Mouse (Mus musculus) 3134 (cell line): ENCODE results near the gene Coq9.
"Not testable (repeated sequence)": the region's sequence is repeated elsewhere in the genome, so short reads cannot be mapped to it uniquely, and the experiment has no call there.

Source experiments
- DNase-seq: peaks from one replicate; pipeline ENCODE4 v3.0.0-alpha.2; 2011; ENCODE audit warnings: low spot score; ENCODE audit not compliant: insufficient read length; ENCODE audit errors: extremely low read depth

Coq9 gene

DNA sequence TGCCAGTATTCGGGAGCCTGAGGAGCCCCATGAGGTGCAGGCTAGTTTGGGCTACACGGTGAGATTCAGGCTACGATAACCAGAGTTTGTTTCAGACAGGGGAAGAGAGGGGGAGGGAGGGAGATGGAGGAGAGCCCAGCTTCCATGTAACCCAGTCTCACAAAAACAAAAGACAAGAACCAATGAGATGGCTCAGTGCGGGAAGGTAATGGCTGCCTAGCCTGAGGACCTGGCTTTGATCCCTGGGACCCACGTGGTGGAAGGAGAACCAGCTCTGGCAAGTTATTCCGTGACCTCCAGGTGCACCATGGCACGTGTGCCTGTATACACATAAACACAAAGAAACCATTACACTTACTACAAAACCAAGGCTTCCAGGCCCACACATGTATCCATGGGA is 17.6 kb upstream of the Coq9 start:
- DNase-seq: no peak

GRCm38 (mm10) chr8:94821381-94821780 is 16.7 kb upstream of the Coq9 start:
- no peak for DNase-seq

DNA sequence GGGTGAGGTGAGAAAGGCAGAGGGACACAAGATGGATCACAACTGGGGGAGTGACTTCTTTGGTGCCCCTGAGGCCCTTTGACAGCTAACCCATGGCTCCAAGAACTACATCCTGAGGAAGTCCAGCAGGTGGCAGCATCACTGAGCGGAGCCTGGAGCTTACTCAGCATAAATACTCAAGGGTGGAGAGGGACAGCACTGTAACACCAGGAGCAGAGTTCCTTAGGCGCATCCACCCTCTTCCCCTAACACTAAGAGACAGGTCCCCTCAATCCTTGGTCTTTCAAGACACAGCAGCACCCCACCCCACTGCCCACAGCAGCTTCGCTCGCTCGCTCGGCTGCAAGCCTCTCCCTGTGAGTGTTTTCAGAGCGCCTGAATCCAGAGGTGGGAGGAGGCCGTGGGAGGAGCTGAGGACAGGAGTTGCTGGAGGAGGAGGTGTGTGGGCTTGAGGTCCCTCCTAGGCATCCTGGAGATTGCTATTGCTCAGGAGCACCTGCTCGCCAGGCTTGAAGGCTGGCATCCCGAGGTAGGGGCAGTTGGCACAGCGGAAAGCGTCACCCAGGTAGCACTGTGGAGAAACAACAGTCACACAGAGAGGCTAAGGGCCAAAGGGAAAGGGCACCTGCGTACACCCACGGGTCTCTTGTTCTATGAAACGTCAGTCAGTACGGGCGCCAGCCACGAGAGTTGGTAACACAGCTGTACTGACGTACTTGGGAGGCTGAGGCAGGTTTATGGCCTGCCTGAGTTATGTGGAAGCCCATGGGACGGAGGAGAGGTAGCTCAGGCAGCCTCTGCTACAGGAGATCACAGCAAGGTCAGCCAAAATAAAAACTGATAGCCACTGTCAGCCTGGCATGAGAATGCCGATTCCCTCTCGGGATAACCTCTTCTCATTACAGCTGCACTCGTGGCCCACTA is 15.2 kb upstream of the Coq9 start:
- peak; percentile 42 for DNase-seq

GRCm38 (mm10) chr8:94825170-94825569 is 13.0 kb upstream of the Coq9 start:
- no peak for DNase-seq

- DNase-seq: no peak
These were observed 11.9 kb upstream of the Coq9 start for GRCm38 (mm10) chr8:94826210-94826609.

DNA sequence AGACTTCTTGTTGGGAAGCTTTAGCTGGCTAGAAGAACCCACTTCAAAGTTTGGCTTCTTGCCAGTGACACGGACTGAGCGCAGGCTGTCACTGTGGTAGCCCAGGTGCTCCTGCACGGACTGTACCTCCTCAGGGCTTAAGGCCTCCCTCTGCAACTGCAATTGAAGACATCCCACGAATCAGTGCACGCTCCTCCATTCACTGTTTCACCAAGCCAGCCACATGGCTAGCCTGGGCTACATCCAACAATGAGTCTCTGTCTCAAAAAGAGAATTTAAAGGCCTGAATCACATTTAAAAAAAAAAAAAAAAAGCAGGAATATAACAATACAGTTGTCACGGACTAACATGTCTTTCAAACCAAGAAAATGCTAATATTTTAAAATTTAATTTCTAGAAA is 9.8 kb upstream of the Coq9 start:
- no peak for DNase-seq

- not testable (repeated sequence) for DNase-seq
These were observed 4.2 kb upstream of the Coq9 start for GRCm38 (mm10) chr8:94833901-94834405.

DNA sequence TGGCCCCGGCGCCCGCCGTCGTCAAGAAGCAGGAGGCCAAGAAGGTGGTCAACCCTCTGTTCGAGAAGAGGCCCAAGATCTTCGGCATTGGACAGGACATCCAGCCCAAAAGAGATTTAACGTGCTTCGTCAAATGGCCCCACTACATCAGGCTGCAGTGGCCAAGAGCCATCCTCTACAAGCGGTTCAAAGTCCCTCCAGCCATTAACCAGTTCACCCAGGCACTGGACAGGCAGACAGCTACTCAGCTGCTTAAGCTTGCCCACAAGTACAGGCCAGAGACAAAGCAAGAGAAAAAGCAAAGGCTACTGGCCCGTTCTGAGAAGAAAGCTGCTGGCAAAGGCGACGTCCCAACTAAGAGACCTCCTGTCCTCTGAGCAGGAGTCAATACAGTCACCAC is 2.4 kb upstream of the Coq9 start:
- DNase-seq: not testable (repeated sequence)

DNA sequence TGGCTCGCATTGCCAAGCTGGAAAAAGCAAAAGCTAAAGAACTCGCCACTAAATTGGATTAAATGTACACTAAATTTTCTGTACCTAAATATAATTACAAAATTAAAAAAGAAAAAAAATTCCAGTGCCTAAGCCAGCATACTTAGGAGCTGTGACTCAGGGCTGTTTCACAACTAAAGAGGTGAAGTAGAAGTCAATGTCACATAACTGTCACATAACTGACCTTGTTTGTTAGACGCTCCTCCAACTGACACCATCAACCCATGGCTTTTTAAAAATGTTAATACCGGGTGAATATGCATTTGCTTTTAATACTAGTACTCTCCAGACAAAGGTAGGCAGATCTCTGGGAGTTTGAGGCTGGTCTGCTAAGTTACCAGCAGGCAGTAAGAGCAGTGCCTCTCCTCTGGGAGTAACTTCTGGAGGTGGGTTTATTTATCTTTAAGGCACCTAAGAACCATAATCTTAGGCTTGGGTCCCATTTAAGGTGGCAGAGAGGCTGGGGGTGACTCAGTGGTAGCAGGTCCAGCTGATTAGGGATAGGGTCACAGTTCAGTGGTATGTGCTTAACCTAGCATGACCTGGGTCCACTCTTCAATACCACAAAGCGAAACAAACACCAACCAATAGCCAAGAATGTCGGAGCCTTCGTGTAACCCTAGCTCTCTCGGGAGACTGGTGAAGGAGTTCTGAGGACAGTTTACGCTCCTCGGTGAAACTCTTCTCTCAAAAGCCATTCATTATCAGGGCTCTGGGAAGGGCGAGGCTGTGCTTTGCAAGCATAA is 1.5 kb upstream of the Coq9 start:
- no peak for DNase-seq

DNA sequence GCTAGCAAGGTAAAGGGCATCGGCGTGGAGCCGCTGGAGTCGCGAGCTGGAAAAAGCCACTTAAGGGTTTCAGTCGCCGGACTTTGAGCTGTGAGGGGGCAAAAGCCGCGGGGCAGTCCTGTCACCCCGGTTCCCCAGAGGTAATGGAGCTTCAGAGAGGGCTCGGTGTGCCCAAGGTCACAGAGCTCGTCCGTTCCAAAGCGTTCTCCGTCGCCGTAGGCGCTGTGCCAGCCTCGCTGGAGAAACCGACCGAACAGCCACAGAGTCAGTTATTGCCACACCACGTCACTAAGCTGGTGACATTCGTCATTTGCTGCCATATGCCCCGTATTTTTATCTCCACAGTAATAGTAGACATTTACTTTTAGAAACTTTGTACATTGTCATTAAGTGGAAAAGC is 479 bp downstream of the Coq9 start:
- DNase-seq: no peak

- DNase-seq: no peak
These were observed 3.1 kb downstream of the Coq9 start for GRCm38 (mm10) chr8:94841183-94841582.

- DNase-seq: no peak
These were observed 11.9 kb downstream of the Coq9 start for GRCm38 (mm10) chr8:94850049-94850448.

DNA sequence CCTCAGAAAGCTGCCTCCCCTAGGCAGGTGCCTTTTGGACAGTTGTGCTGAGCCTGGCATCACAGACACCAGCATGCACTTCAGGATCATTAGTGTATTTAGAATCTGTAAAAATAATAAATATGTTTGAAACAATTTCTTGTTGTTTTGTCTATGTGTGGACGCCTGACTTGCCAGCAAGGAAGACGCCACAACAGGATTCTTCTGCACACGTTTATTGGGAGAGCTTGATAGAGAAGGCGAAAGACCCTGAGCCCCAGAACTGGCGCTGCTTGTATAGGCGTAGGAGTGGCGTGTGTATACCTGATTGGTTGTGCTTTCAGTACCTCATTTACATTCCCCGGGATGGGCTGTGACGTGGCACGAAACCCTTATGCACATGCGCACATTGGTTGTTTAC is 16.6 kb downstream of the Coq9 start:
- DNase-seq: not testable (repeated sequence)

DNA sequence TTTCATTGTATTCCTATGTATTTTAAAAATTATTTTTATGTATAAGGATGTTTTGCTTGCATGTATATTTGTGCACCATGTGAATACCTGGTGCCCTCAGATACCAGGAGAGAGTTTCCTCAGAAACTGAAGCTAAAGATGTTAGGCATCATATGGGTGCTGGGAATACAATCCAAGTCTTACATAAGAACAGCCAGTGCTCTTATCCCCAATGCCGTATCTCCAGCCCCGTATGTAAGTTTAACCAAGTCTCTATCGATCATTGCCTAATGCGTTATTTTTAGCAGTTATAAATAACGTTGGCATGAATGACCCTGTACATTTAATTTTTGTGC is 18.9 kb downstream of the Coq9 start:
- no peak for DNase-seq

DNA sequence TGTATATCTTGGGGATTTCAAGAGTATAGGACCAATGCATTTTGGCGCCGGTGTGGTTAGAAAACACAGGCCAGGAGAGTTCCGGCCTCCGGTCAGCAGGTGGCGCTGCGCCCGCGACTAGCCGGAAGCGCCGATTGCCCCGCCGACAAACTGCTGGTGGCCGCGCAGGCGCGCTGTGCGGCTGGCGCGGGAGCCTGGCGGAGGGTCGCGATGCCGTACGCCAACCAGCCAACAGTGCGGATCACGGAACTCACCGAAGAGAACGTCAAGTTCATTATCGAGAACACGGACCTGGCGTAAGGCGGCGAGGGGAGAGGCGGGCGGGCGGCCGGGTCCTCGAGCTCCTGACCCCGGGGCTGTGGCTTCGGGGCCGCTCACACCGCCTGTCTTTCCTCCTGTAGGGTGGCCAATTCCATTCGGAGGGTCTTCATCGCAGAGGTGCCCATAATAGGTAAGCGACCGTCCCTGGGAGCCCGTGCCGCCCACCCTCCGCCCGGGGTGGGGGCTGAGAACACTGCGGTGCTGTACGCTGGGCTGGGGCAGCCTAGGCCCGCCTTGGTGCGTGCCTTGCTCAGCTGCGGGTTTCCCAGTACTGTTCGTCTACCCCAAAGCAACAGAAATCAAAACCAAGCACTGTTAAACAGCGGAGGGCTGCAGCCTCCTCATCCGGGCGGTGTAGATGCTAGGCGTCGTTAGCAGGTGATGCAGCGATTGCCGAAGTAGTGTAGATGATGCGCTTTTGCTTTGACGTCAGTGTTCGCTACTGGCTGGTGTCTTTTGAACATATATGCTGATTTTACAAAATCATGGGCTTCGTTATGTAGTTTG is 19.4 kb downstream of the Coq9 start, which contains the start of gene Polr2c:
Gene Polr2c, plus strand, starts transcription at position 105 of the 828 bp plus-strand sequence.
- peak; percentile 87 for DNase-seq

DNA sequence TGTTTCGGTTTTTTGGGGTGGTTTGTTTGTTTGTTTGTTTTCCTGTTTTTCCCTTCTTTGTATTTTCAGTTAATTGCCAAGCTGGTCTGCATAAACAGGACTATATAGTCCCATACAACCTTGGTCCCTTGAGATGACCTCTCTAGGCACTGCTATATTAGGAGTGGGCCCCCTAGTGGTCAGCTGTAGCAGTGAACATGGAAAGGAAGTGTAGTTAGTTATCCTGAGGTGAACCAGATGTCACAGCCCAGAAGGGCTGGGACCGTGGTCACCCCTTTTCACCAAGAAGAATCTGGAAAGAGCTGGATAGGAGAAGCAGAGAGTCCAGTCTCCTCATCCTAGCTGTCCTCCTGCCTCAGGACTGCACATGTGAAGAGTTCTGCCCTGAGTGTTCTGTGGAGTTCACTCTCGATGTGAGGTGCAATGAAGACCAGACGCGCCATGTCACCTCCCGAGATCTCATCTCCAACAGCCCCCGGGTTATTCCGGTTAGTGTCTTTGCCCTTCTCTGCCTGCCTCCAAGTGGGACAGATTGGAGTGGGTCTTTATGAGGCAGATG is 23.3 kb downstream of the Coq9 start:
- DNase-seq: no peak

DNA sequence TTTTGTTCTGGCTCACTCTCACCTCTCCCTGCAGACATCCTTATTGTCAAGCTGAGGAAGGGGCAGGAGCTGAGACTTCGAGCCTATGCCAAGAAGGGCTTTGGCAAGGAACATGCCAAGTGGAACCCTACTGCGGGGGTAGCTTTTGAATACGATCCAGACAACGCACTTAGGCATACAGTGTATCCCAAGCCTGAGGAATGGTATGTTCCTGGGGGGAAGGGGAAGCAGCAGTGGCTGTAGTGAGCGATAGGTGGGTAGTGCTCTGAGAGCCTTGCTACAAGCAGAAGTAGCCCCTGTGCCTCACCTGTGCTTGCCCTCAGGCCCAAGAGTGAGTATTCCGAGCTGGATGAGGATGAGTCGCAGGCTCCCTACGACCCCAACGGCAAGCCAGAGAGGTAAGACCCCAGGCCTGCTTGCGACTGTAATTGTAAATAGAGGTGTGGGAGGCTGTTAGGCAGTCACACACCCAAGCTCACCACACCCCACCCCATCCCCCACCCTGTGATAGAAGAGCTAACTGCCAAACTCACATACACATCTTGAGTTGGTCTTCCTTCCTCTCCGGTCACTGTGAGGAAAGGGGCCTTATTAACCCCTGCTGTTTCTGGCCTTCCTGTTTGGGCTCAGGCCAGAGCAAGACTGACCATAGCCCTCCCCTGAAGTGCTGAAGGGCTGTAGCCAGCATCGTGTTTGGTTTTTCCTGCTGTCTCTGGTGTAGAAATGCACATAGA is 24.5 kb downstream of the Coq9 start:
- no peak for DNase-seq

- no peak for DNase-seq
These were observed 26.0 kb downstream of the Coq9 start for GRCm38 (mm10) chr8:94863897-94864673.

GRCm38 (mm10) chr8:94865292-94865691 is 27.2 kb downstream of the Coq9 start:
- DNase-seq: peak; percentile 68
